8 mouse cellular contexts compared by ENCODE assay signal in the genomic region with DNA sequence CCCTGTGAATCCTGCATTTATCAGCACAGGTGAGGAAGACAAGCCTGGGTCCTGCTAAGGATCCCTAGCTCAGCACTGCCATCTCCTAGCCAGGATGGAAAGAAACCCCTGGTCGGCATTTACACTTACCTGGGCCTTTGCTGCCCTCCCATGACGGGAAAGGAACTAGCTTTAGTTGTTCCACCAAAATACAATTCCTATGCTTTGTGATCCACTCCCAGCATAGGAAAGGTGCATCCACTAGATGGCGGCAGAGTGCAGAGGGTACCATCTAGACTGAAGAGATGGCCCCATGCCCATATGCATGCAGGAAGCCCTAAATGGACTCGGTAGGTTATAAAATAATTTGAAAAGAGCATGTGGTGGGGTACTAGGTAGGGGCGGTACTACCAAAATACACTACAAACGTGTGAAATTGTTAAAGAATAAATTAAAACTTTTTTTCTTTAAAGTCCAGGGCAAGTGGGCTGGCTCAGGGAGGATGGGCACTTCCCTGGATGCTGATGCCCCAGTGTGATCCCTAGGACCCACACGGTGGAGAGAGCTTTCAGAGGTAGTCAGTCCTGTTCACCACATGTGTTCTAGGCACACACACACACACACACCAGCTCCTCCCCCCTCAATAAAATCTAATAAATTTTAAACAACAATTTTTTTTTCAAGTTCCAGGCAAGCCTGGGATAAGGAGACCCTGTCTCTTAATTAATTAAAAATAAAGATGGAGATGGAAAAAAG. TPM values are rescaled to one million over a fixed set of nuclear protein-coding genes. Genes with fewer than 3 reads are reported as not detected.
DNase-seq lines count a peak whose midpoint lies in the region; ATAC-seq and TF ChIP-seq lines count a peak whose summit lies in the region.

No protein-coding gene starts in this region.

- no peak overlapping the region for H3K4me3 ChIP-seq in embryonic facial prominence, embryonic 13.5 days
- no peak overlapping the region for H3K4me3 ChIP-seq in kidney, adult 2 months (ENCODE audit: insufficient read depth, low read depth, low read length)
- H3K4me3 ChIP-seq in limb, embryonic 14.5 days (replicated peaks; ENCODE audit: low read length) = no peak overlapping the region
- no peak overlapping the region for H3K4me3 ChIP-seq in midbrain, postnatal 0 days (ENCODE audit: low read depth, low read length)

- ATAC-seq in embryonic facial prominence, embryonic 13.5 days (ENCODE audit: insufficient number of reproducible peaks, insufficient read depth, low FRiP score, low TSS enrichment, low read depth) = 0 out of 2 replicates have a peak, but pooled peaks have one; percentile 8
- peak; percentile 54 for ATAC-seq in limb, embryonic 14.5 days (ENCODE audit: low FRiP score, low read depth)
- peak; percentile 24; the same call in 1 of the 2 replicates for ATAC-seq in midbrain, postnatal 0 days (ENCODE audit: low FRiP score)

- H3K4me1 ChIP-seq in embryonic facial prominence, embryonic 13.5 days = no peaks in the 10 kb centered on the region
- H3K4me1 ChIP-seq in kidney, adult 2 months (ENCODE audit: control insufficient read depth, insufficient read depth, low read length) = no peaks in the 10 kb centered on the region; the same call in 1 of the 2 replicates
- no peaks in the 10 kb centered on the region for H3K4me1 ChIP-seq in limb, embryonic 14.5 days (ENCODE audit: control insufficient read depth, insufficient read depth, low read length)
- no peaks in the 10 kb centered on the region for H3K4me1 ChIP-seq in midbrain, postnatal 0 days (ENCODE audit: insufficient read depth, low read length)

- peak; percentile 90 to 91 for DNase-seq in B cell, adult 2 months
- DNase-seq in adrenal gland, postnatal 36 days = peak; percentile 92 to 93
- peak; percentile 81 to 92 for DNase-seq in heart, adult 18-20 months
- DNase-seq in kidney, adult 2 months = peak; percentile 87
- peak; percentile 83 for DNase-seq in limb, embryonic 14.5 days (ENCODE audit: low spot score)
- DNase-seq in midbrain, postnatal 0 days (ENCODE audit: low spot score) = peak; percentile 80
- peak; percentile 83 to 87 for DNase-seq in spleen, postnatal 36 days (ENCODE audit: low spot score in 2 of 2)

- no peaks in the 10 kb centered on the region for H3K9me3 ChIP-seq in embryonic facial prominence, embryonic 13.5 days
- no peaks in the 10 kb centered on the region for H3K9me3 ChIP-seq in limb, embryonic 14.5 days (ENCODE audit: control insufficient read depth, low read length)
- no peaks in the 10 kb centered on the region for H3K9me3 ChIP-seq in midbrain, postnatal 0 days (ENCODE audit: low read length)

- no peak for TF ChIP-seq POLR2A in kidney, adult 2 months (IDR thresholded peaks at IDR 0.05; ENCODE audit: low read depth, low read length)
- no peak for TF ChIP-seq POLR2A in limb, embryonic 14.5 days (IDR thresholded peaks at IDR 0.05; ENCODE audit: borderline replicate concordance, extremely low read depth, insufficient read depth, insufficient read length)

- no peak overlapping the region for H3K4me2 ChIP-seq in embryonic facial prominence, embryonic 13.5 days
- no peak overlapping the region for H3K4me2 ChIP-seq in limb, embryonic 14.5 days (replicated peaks; ENCODE audit: low read depth, low read length, severe bottlenecking)
- H3K4me2 ChIP-seq in midbrain, postnatal 0 days (ENCODE audit: low read depth, low read length, poor library complexity, severe bottlenecking) = no peak overlapping the region

- 16% methylated on average over 7 of the region's 7 CpGs for WGBS in embryonic facial prominence, embryonic 13.5 days
- WGBS in kidney, adult 2 months = 11% methylated on average over 7 of the region's 7 CpGs
- 17% methylated on average over 7 of the region's 7 CpGs for WGBS in limb, embryonic 14.5 days
- 18% methylated on average over 7 of the region's 7 CpGs for WGBS in midbrain, postnatal 0 days

- peak; percentile 95 for TF ChIP-seq CTCF in kidney, adult 2 months (conservative IDR thresholded peaks at IDR 0.05; ENCODE audit: insufficient read depth, insufficient read length, low read depth, low read length)
- peak; percentile 91 for TF ChIP-seq CTCF in midbrain, postnatal 0 days (IDR thresholded peaks at IDR 0.05)

- H3K9ac ChIP-seq in embryonic facial prominence, embryonic 13.5 days = no peak overlapping the region
- H3K9ac ChIP-seq in limb, embryonic 14.5 days (ENCODE audit: low read depth, low read length, severe bottlenecking) = no peak overlapping the region
- H3K9ac ChIP-seq in midbrain, postnatal 0 days (replicated peaks; ENCODE audit: low read length, poor library complexity, severe bottlenecking) = no peak overlapping the region

- H3K27ac ChIP-seq in embryonic facial prominence, embryonic 13.5 days = no peak overlapping the region
- H3K27ac ChIP-seq in kidney, adult 2 months (ENCODE audit: insufficient read depth, low read depth, low read length) = no peak overlapping the region
- no peak overlapping the region for H3K27ac ChIP-seq in limb, embryonic 14.5 days (replicated peaks; ENCODE audit: low read depth, low read length)
- no peak overlapping the region for H3K27ac ChIP-seq in midbrain, postnatal 0 days (ENCODE audit: low read depth, low read length)

- H3K27me3 ChIP-seq in embryonic facial prominence, embryonic 13.5 days = no peaks in the 10 kb centered on the region
- H3K27me3 ChIP-seq in kidney, adult 2 months (replicated peaks; ENCODE audit: control insufficient read depth, insufficient read depth, low read length) = no peaks in the 10 kb centered on the region
- H3K27me3 ChIP-seq in limb, embryonic 14.5 days (ENCODE audit: control insufficient read depth, insufficient read depth, low read length) = no peaks in the 10 kb centered on the region
- H3K27me3 ChIP-seq in midbrain, postnatal 0 days (ENCODE audit: insufficient read depth, low read length) = no peaks in the 10 kb centered on the region

- peaks cover 63% of the 10 kb centered on the region for H3K36me3 ChIP-seq in embryonic facial prominence, embryonic 13.5 days
- peaks cover 4% of the 10 kb centered on the region for H3K36me3 ChIP-seq in kidney, adult 2 months (ENCODE audit: control insufficient read depth, insufficient read depth, low read length)
- H3K36me3 ChIP-seq in limb, embryonic 14.5 days (ENCODE audit: control insufficient read depth, insufficient read depth, low read length) = peaks cover 73% of the 10 kb centered on the region
- H3K36me3 ChIP-seq in midbrain, postnatal 0 days (ENCODE audit: insufficient read depth, low read length) = peaks cover 25% of the 10 kb centered on the region

RNA-seq across cellular contexts. Expression of a gene that starts 14.7 kb away (rescaled TPM):
- total RNA-seq in adrenal gland, postnatal 36 days (2021) = 100 to 1,000 TPM; 341 to 382 TPM
- 340 and 359 TPM in 2 replicates for polyA plus RNA-seq in embryonic facial prominence, embryonic 13.5 days (2015; fragmentation: Nextera tagmentation; extraction: Ambion mirVana)
- total RNA-seq in heart, adult 18-20 months (2021) = 100 to 1,000 TPM; 107 to 112 TPM
- polyA plus RNA-seq in kidney, adult 2 months (2012; rRNA removed) = 773 and 775 TPM in 2 replicates
- 248 and 505 TPM in 2 replicates for polyA plus RNA-seq in limb, embryonic 14.5 days (2012; rRNA removed)
- 404 and 419 TPM in 2 replicates for polyA plus RNA-seq in limb, embryonic 14.5 days (2014; fragmentation: Nextera tagmentation; extraction: Ambion mirVana)
- 240 and 263 TPM in 2 replicates for total RNA-seq in midbrain, postnatal 0 days (2014; rRNA removed)
- 374 and 394 TPM in 2 replicates for polyA plus RNA-seq in midbrain, postnatal 0 days (2015; fragmentation: Nextera tagmentation; extraction: Ambion mirVana)

RNA-seq across cellular contexts. Expression of a gene that starts 14.8 kb away (rescaled TPM):
- 100 to 1,000 TPM; 479 to 663 TPM for total RNA-seq in adrenal gland, postnatal 36 days (2021)
- 50.5 TPM in 2 replicates for polyA plus RNA-seq in embryonic facial prominence, embryonic 13.5 days (2015; fragmentation: Nextera tagmentation; extraction: Ambion mirVana)
- total RNA-seq in heart, adult 18-20 months (2021) = 10 to 100 TPM; 38.2 to 43.4 TPM
- polyA plus RNA-seq in kidney, adult 2 months (2012; rRNA removed) = 74.5 and 75.8 TPM in 2 replicates
- 27.7 and 31.9 TPM in 2 replicates for polyA plus RNA-seq in limb, embryonic 14.5 days (2012; rRNA removed)
- 58.4 and 58.7 TPM in 2 replicates for polyA plus RNA-seq in limb, embryonic 14.5 days (2014; fragmentation: Nextera tagmentation; extraction: Ambion mirVana)
- 75.7 and 87.8 TPM in 2 replicates for total RNA-seq in midbrain, postnatal 0 days (2014; rRNA removed)
- polyA plus RNA-seq in midbrain, postnatal 0 days (2015; fragmentation: Nextera tagmentation; extraction: Ambion mirVana) = 56.4 and 67.6 TPM in 2 replicates

RNA-seq across cellular contexts. Expression of a gene that starts 45.6 kb away (rescaled TPM):
- total RNA-seq in adrenal gland, postnatal 36 days (2021) = not detected
- not detected in 2 replicates for polyA plus RNA-seq in embryonic facial prominence, embryonic 13.5 days (2015; fragmentation: Nextera tagmentation; extraction: Ambion mirVana)
- total RNA-seq in heart, adult 18-20 months (2021) = not detected
- polyA plus RNA-seq in kidney, adult 2 months (2012; rRNA removed) = not detected in 2 replicates
- polyA plus RNA-seq in limb, embryonic 14.5 days (2012; rRNA removed) = not detected in 2 replicates
- not detected in 2 replicates for polyA plus RNA-seq in limb, embryonic 14.5 days (2014; fragmentation: Nextera tagmentation; extraction: Ambion mirVana)
- not detected in 2 replicates for total RNA-seq in midbrain, postnatal 0 days (2014; rRNA removed)
- not detected in 2 replicates for polyA plus RNA-seq in midbrain, postnatal 0 days (2015; fragmentation: Nextera tagmentation; extraction: Ambion mirVana)
